Mouse (Mus musculus) C2C12 (cell line): Measurements from ENCODE around the gene Il1rap. TPM values are rescaled to one million over a fixed set of nuclear protein-coding genes. Genes with fewer than 3 reads are reported as not detected.

Experiments used
- H3K27me3 ChIP-seq: one replicate; pipeline ENCODE4 v1.6.1; 2011; ENCODE audit not compliant: control insufficient read depth, insufficient read depth, insufficient read length
- H3K36me3 ChIP-seq: one replicate; pipeline ENCODE4 v1.6.1; 2011; ENCODE audit not compliant: control insufficient read depth, insufficient read depth
- H3K4me3 ChIP-seq: one replicate; pipeline ENCODE4 v1.5.1; 2011; ENCODE audit warnings: mild to moderate bottlenecking, control low read depth; ENCODE audit not compliant: poor library complexity, insufficient read depth, severe bottlenecking
- H3K79me2 ChIP-seq: one replicate; pipeline ENCODE4 v1.6.1; 2011; ENCODE audit not compliant: control insufficient read depth, insufficient read depth
- H3K79me3 ChIP-seq: one replicate; pipeline ENCODE4 v1.6.1; 2011; ENCODE audit warnings: low read depth, control low read depth
- H3ac ChIP-seq: one replicate; pipeline ENCODE3; 2011; ENCODE audit warnings: low read depth; ENCODE audit not compliant: control insufficient read depth, insufficient read length
- CEBPB ChIP-seq: IDR thresholded peaks from one replicate; pipeline ENCODE4 v1.6.1; 2011; ENCODE audit warnings: low read depth, mild to moderate bottlenecking, control low read depth, moderate library complexity
- CTCF ChIP-seq: IDR thresholded peaks from one replicate; pipeline ENCODE4 v1.5.1; 2011; ENCODE audit not compliant: control insufficient read depth, insufficient read depth, insufficient read length
- FOSL1 ChIP-seq: IDR thresholded peaks from one replicate; pipeline ENCODE4 v1.8.0; 2011; ENCODE audit warnings: mild to moderate bottlenecking, low read length; ENCODE audit not compliant: poor library complexity, insufficient read depth, severe bottlenecking
- MAX ChIP-seq: IDR thresholded peaks from one replicate; pipeline ENCODE4 v1.6.1; 2011; ENCODE audit warnings: mild to moderate bottlenecking, control low read depth
- MYOD1 ChIP-seq: IDR thresholded peaks from one replicate; pipeline ENCODE4 v1.6.1; 2011; ENCODE audit warnings: low read depth; ENCODE audit not compliant: control insufficient read depth, insufficient read length
- MYOG ChIP-seq: IDR thresholded peaks from one replicate; pipeline ENCODE4 v1.6.1; 2011; ENCODE audit not compliant: control insufficient read depth, insufficient read length; ENCODE audit errors: extremely low read depth
- USF1 ChIP-seq: IDR thresholded peaks from one replicate; pipeline ENCODE4 v1.6.1; 2011; ENCODE audit warnings: low read depth, mild to moderate bottlenecking, control low read depth, moderate library complexity
- polyA plus RNA-seq: library from polyadenylated mRNA; unstranded; fragments of >200 nt; fragmentation: generic; extraction: Trizol; gene quantifications from one replicate; pipeline ENCODE4 v1.2.1, GENCODE M21; 2012; ENCODE audit warnings: missing spikeins

Gene Il1rap
- polyA plus RNA-seq, 1 experiment: 1.5 TPM

GRCm38 (mm10) chr16:26732566-26732965 lies 151.1 kb downstream of the Il1rap start:
- no peak overlapping the region for H3ac ChIP-seq
- H3K79me3 ChIP-seq: no peaks in the 10 kb centered on the region
- H3K36me3 ChIP-seq: no peaks in the 10 kb centered on the region
- H3K79me2 ChIP-seq: no peaks in the 10 kb centered on the region
- H3K27me3 ChIP-seq: no peaks in the 10 kb centered on the region
- H3K4me3 ChIP-seq: no peak overlapping the region
- TF ChIP-seq FOSL1 (no peak), MYOG (no peak), MYOD1 (no peak), CEBPB (no peak)

GRCm38 (mm10) chr16:26755381-26756155 lies 174.1 kb downstream of the Il1rap start:
- no peak for TF ChIP-seq MYOD1
- no peak for TF ChIP-seq MAX
- no peak for TF ChIP-seq USF1
- TF ChIP-seq MYOG: no peak
- TF ChIP-seq CEBPB: no peak
- no peak for TF ChIP-seq FOSL1
- TF ChIP-seq CTCF: no peak
- Histone ChIP-seq H3ac (no peak overlapping the region), H3K79me3 (no peaks in the 10 kb centered on the region), H3K36me3 (no peaks in the 10 kb centered on the region), H3K79me2 (no peaks in the 10 kb centered on the region), H3K4me3 (no peak overlapping the region), H3K27me3 (no peaks in the 10 kb centered on the region)

DNA sequence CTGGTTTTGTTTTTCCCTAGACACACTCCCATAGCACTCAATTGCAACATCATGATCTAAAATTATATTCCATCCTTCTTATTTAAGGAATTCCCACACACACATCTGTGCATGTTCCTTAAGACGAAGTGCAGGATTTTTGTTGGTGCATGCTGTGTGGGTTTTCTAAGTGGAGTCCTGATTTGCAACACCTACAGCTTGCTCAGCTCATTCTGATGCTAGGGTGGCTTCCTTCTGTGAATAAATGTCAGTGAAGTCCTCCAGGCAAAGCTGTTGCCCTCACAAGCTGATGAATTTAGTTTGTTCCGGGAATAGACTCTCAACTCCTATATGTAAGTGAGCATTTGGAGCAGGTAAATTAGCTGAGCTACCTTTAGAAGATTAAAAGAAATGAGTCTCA lies 194.5 kb downstream of the Il1rap start:
- Histone ChIP-seq H3K36me3 (no peaks in the 10 kb centered on the region), H3K4me3 (no peak overlapping the region), H3K79me2 (no peaks in the 10 kb centered on the region), H3K27me3 (no peaks in the 10 kb centered on the region), H3ac (no peak overlapping the region), H3K79me3 (no peaks in the 10 kb centered on the region)
- TF ChIP-seq MYOG: no peak

DNA sequence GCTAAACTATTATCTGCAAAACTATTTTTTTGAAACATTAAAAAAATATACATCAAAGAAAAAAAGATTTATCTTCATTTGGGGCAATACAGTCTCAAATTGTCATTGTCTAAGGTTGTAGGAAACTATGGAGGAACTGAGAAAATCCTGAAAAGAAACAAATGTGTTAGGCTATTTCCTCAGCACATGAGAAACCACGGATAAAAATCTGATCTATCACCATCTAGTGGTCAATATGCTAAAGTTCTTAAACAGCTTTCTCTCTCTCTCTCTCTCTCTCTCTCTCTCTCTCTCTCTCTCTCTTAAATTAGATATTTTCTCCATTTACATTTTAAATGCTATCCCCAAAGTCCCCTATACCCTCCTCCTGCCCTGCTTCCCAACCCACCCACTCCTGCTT lies 195.6 kb downstream of the Il1rap start:
- no peaks in the 10 kb centered on the region for H3K27me3 ChIP-seq
- H3K79me3 ChIP-seq: no peaks in the 10 kb centered on the region
- H3ac ChIP-seq: no peak overlapping the region
- no peaks in the 10 kb centered on the region for H3K79me2 ChIP-seq
- no peak for TF ChIP-seq MYOG
- no peak for TF ChIP-seq MYOD1
- no peak for TF ChIP-seq FOSL1
- no peak for TF ChIP-seq CTCF
- no peak for TF ChIP-seq MAX
- TF ChIP-seq USF1: no peak
- no peak for TF ChIP-seq CEBPB
- no peaks in the 10 kb centered on the region for H3K36me3 ChIP-seq
- H3K4me3 ChIP-seq: no peak overlapping the region

Other genes starting within 250 kb of the Il1rap start
- gene Cldn1, start 209.9 kb upstream of the Il1rap start, polyA plus RNA-seq: 0.11 TPM
- gene Cldn16, start 118.6 kb upstream of the Il1rap start, polyA plus RNA-seq: not detected
- not detected for gene Tmem207, start 54.9 kb upstream of the Il1rap start, polyA plus RNA-seq